Mouse (Mus musculus) stomach, postnatal 0 days (tissue): Measurements from ENCODE around the gene Gsg1l. TPM values are rescaled to one million over a fixed set of nuclear protein-coding genes. Genes with fewer than 3 reads are reported as not detected.

Experiments used
- ATAC-seq: fragments of 200-750 bp; cut with Nextera tagmentation; 2 replicates; pipeline ENCODE4 v1.8.0; 2017; ENCODE audit not compliant: low FRiP score, low TSS enrichment
- DNase-seq: peaks from one replicate; pipeline ENCODE4 v3.0.0-alpha.2; 2016; ENCODE audit warnings: low spot score
- H3K27ac ChIP-seq: fragments of 300-500 bp; sonication (generic); replicated peaks from 2 replicates; pipeline ENCODE4 v1.5.1; 2014; ENCODE audit warnings: mild to moderate bottlenecking, control low read depth
- H3K27me3 ChIP-seq: fragments of 300-500 bp; sonication (generic); 2 replicates; pipeline ENCODE4 v1.6.1; 2014; ENCODE audit warnings: low read length; ENCODE audit not compliant: control insufficient read depth, insufficient read depth
- H3K36me3 ChIP-seq: fragments of 300-500 bp; sonication (generic); 2 replicates; pipeline ENCODE4 v1.6.1; 2014; ENCODE audit warnings: low read length, mixed read lengths; ENCODE audit not compliant: control insufficient read depth, insufficient read depth
- H3K4me1 ChIP-seq: fragments of 300-500 bp; sonication (generic); replicated peaks from 2 replicates; pipeline ENCODE4 v1.6.1; 2014; ENCODE audit warnings: antibody characterized with exemption; ENCODE audit not compliant: control insufficient read depth, insufficient read depth
- H3K4me2 ChIP-seq: fragments of 300-500 bp; sonication (generic); replicated peaks from 2 replicates; pipeline ENCODE4 v1.6.1; 2014; ENCODE audit warnings: low read depth, mild to moderate bottlenecking, control low read depth, moderate library complexity
- H3K4me3 ChIP-seq: fragments of 300-500 bp; sonication (generic); 2 replicates; pipeline ENCODE4 v1.5.1; 2014; ENCODE audit warnings: low read depth, low read length, control low read depth
- H3K9ac ChIP-seq: fragments of 300-500 bp; sonication (generic); 2 replicates; pipeline ENCODE4 v1.6.1; 2014; ENCODE audit warnings: mild to moderate bottlenecking, low read length, control low read depth, mixed read lengths
- H3K9me3 ChIP-seq: fragments of 300-500 bp; sonication (generic); 2 replicates; pipeline ENCODE4 v1.6.1; 2016; ENCODE audit warnings: low read length; ENCODE audit not compliant: control insufficient read depth
- CTCF ChIP-seq: IDR thresholded peaks from 2 replicates; pipeline ENCODE4 v1.5.1; 2016; ENCODE audit warnings: antibody characterized with exemption, low read depth, mild to moderate bottlenecking, moderate library complexity
- EP300 ChIP-seq: optimal IDR thresholded peaks from 2 replicates; pipeline ENCODE3; 2016; ENCODE audit warnings: antibody characterized with exemption
- WGBS: fragments of 180-500 bp; shearing (Covaris S2); extraction: QIAGEN DNeasy Blood & Tissue Kit; methylation state at CpG from one replicate; pipeline ENCODE4 v1.1.7; 2014; 5-methylcytosine and 5-hydroxymethylcytosine counted together
- polyA plus RNA-seq: library from polyadenylated mRNA; unstranded; fragments of >200 nt; fragmentation: Nextera tagmentation; extraction: Ambion mirVana; gene quantifications from 2 replicates; pipeline ENCODE4 v1.2.1, GENCODE M21; 2015

The Gsg1l gene
- polyA plus RNA-seq, 1 experiment from 2014 or later = 0.67 TPM

GRCm38 (mm10) chr7:126045077-126045476 lies 37.1 kb downstream of the Gsg1l start:
- DNase-seq = no peak
- H3K27ac ChIP-seq = no peak overlapping the region
- no peak overlapping the region for H3K4me3 ChIP-seq
- H3K27me3 ChIP-seq = no peaks in the 10 kb centered on the region
- H3K4me1 ChIP-seq = no peaks in the 10 kb centered on the region
- no peaks in the 10 kb centered on the region for H3K9me3 ChIP-seq
- no peak overlapping the region for H3K4me2 ChIP-seq
- TF ChIP-seq EP300 (no peak), CTCF (no peak)
- no peak for ATAC-seq
- H3K9ac ChIP-seq = no peak overlapping the region
- H3K36me3 ChIP-seq = no peaks in the 10 kb centered on the region
- WGBS = 86% methylated on average over 6 of the region's 6 CpGs

- DNase-seq (no peak), ATAC-seq (no peak)
- Histone ChIP-seq H3K4me3 (no peak overlapping the region), H3K4me2 (no peak overlapping the region), H3K9ac (no peak overlapping the region), H3K4me1 (no peaks in the 10 kb centered on the region), H3K27me3 (no peaks in the 10 kb centered on the region), H3K36me3 (no peaks in the 10 kb centered on the region), H3K27ac (no peak overlapping the region), H3K9me3 (no peaks in the 10 kb centered on the region)
- WGBS = 44% methylated on average over 3 of the region's 3 CpGs
- TF ChIP-seq EP300 = no peak
- peak; percentile 57 for TF ChIP-seq CTCF
Observed at GRCm38 (mm10) chr7:126042306-126042705, 39.9 kb downstream of the Gsg1l start.

- no peak overlapping the region for H3K4me3 ChIP-seq
- ATAC-seq (peak; percentile 49), DNase-seq (peak; percentile 41)
- H3K9me3 ChIP-seq = no peaks in the 10 kb centered on the region
- H3K27me3 ChIP-seq = no peaks in the 10 kb centered on the region
- TF ChIP-seq EP300 (no peak), CTCF (no peak)
- H3K4me1 ChIP-seq = no peaks in the 10 kb centered on the region
- 0 out of 2 replicates have a peak overlapping the region, but pooled peaks have one; percentile 20 for H3K4me2 ChIP-seq
- no peaks in the 10 kb centered on the region for H3K36me3 ChIP-seq
- WGBS = 51% methylated on average over 18 of the region's 18 CpGs
- no peak overlapping the region for H3K27ac ChIP-seq
- H3K9ac ChIP-seq = no peak overlapping the region
Observed at GRCm38 (mm10) chr7:126040794-126041526, 41.3 kb downstream of the Gsg1l start.

GRCm38 (mm10) chr7:126039847-126040246 lies 42.4 kb downstream of the Gsg1l start:
- H3K27ac ChIP-seq = no peak overlapping the region
- no peaks in the 10 kb centered on the region for H3K36me3 ChIP-seq
- 90% methylated on average over 5 of the region's 5 CpGs for WGBS
- no peak overlapping the region for H3K4me3 ChIP-seq
- H3K9ac ChIP-seq = no peak overlapping the region
- no peaks in the 10 kb centered on the region for H3K27me3 ChIP-seq
- H3K4me2 ChIP-seq = no peak overlapping the region
- ATAC-seq (no peak), DNase-seq (no peak)
- no peaks in the 10 kb centered on the region for H3K4me1 ChIP-seq
- H3K9me3 ChIP-seq = no peaks in the 10 kb centered on the region
- TF ChIP-seq CTCF = no peak
- TF ChIP-seq EP300 = no peak

GRCm38 (mm10) chr7:126039247-126039835 lies 42.9 kb downstream of the Gsg1l start:
- Histone ChIP-seq H3K4me1 (no peaks in the 10 kb centered on the region), H3K9ac (no peak overlapping the region), H3K27me3 (no peaks in the 10 kb centered on the region), H3K9me3 (no peaks in the 10 kb centered on the region), H3K36me3 (no peaks in the 10 kb centered on the region), H3K4me3 (no peak overlapping the region), H3K4me2 (no peak overlapping the region), H3K27ac (peak overlapping the region; percentile 30; the same call in 1 of the 2 replicates)
- TF ChIP-seq EP300 = no peak
- TF ChIP-seq CTCF = no peak
- 81% methylated on average over 5 of the region's 5 CpGs for WGBS
- no peak for ATAC-seq
- DNase-seq = no peak
